Comparison of ENCODE assay signal across 17 mouse cellular contexts in the genomic region with DNA sequence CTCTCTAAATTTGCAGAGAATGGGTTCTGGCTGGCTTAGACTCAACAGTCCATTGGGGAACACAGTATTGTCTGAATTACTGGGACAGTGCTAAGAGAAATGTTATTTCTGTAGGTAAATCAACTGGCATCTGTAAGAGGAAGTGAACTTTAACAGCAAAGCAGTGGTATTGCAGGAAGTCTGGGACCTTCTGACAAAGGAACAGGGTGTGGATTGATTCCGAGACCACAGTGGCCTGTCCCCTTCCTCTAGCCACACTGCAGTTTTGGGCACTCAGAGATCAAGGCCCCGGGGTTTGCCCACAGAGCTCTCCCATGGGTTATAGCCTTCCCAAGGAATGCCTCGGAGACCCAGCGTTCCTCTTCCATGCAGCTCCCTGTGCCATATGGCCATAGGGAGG.
"Had no signal": no experiment of that assay in that cellular context is flagged by ENCODE, and none has a peak within 500 bp of the region (broad histone marks: within the 10 kb centered on the region; RNA-seq: fewer than 3 reads in every experiment).

No protein-coding gene starts in this region.

- DNase-seq: forebrain, postnatal 0 days; gastrocnemius, postnatal 25 days; heart, adult 18-20 months; heart, postnatal 14 days; heart, postnatal 36 days; kidney, adult 18-20 months; kidney, adult 8-10 months; kidney, postnatal 14 days; kidney, postnatal 36 days; layer of hippocampus, adult 9-11 months; layer of hippocampus, postnatal 36 days; liver; liver, embryonic 13.5 days had no signal

- ATAC-seq: forebrain, postnatal 0 days; hindbrain, embryonic 16.5 days; inflammation-experienced regulatory T-cells, adult 6 months; intestine, embryonic 15.5 days; intestine, postnatal 0 days had no signal
